Mouse (Mus musculus): ENCODE results near the gene Spink8.
A peak's percentile ranks its signal among the peaks of the same experiment; 100 is the strongest.

Spink8 gene

GRCm38 (mm10) chr9:109874797-109875691 is 63.0 kb downstream of the Spink8 start, which contains the start of gene Cdc25a:
Gene Cdc25a (plus strand): TSS chr9:109875579.
- DNase-seq, result peak; percentile 96

GRCm38 (mm10) chr9:109875695-109876601 is 63.9 kb downstream of the Spink8 start:
- DNase-seq, result peak; percentile 73

Measured in cerebellum, adult 11 months (tissue).